Comparison of ENCODE assay signal across 15 mouse cellular contexts in the genomic region with DNA sequence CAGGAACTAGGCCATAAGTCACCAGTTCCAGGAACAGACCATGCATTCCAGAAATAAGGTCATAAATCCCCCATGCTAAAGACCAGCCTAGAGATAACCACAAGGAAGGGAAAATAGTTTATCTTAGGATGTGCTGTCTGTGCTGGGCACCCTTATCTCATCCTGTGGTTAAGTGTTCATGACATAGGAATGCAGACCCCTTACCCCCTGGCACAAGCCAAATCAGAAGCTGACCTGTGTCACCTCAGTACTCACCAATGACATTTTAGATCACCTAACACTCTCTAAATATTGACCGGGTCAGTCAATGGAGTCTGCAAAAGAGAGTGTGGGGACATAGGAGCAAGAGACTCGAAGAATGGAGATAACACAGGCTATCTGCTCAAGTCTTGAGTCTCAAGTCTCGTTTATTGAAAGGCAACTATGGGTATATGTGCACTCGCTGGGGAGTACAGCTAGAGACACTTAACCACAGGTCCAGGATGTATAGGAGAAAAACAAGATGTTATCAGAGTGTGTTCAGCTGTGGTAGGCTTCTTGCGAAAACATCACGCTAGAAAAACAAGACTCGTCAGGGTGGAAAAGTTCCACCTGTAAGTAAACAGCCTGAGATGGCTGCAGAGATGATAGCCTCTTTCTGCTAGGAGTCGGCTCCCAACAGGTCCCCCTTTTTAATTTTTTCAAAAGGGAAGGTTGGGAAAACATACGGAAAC. TPM values are rescaled to one million over a fixed set of nuclear protein-coding genes. Genes with fewer than 3 reads are reported as not detected.
DNase-seq lines count a peak whose midpoint lies in the region; ATAC-seq and TF ChIP-seq lines count a peak whose summit lies in the region.
"Had no signal": no experiment of that assay in that cellular context is flagged by ENCODE, and none has a peak within 500 bp of the region (broad histone marks: within the 10 kb centered on the region; RNA-seq: fewer than 3 reads in every experiment).

No protein-coding gene starts in this region.

- H3K9ac ChIP-seq in intestine, embryonic 16.5 days (ENCODE audit: low read depth, low read length): no peak overlapping the region
- H3K9ac ChIP-seq: embryonic facial prominence, embryonic 13.5 days; hindbrain, embryonic 14.5 days; lung, embryonic 15.5 days; midbrain, embryonic 15.5 days had no signal

- H3K9me3 ChIP-seq in G1E (replicated peaks): peaks cover 18% of the 10 kb centered on the region
- no peaks in the 10 kb centered on the region for H3K9me3 ChIP-seq in intestine, embryonic 16.5 days (ENCODE audit: control insufficient read depth, low read length)
- H3K9me3 ChIP-seq: lung, embryonic 15.5 days; midbrain, embryonic 15.5 days had no signal

- peak; percentile 22 for DNase-seq in kidney, adult 2 months
- no peak for DNase-seq in kidney, adult 8-10 months
- DNase-seq in G1E (ENCODE audit: low spot score): peak; percentile 47
- DNase-seq in thymus, postnatal 10 days (ENCODE audit: low spot score in 2 of 2): peak; percentile 58 to 63
- no peak for DNase-seq in adrenal gland, adult 8-10 months
- DNase-seq in left cerebral cortex, postnatal 36 days (ENCODE audit: low spot score in 2 of 2): no peak
- DNase-seq: adrenal gland, postnatal 10 days; cerebellum, adult 2 months had no signal

- ATAC-seq in G1E (ENCODE audit: extremely low read depth, insufficient number of reproducible peaks, low FRiP score, poor library complexity, severe bottlenecking): peak; percentile 73
- peak; percentile 59 for ATAC-seq in intestine, embryonic 16.5 days
- ATAC-seq: midbrain, embryonic 15.5 days had no signal

- H3K4me2 ChIP-seq in intestine, embryonic 16.5 days (ENCODE audit: low read depth, low read length): no peak overlapping the region
- H3K4me2 ChIP-seq: embryonic facial prominence, embryonic 13.5 days; hindbrain, embryonic 14.5 days; lung, embryonic 15.5 days; midbrain, embryonic 15.5 days had no signal

- H3K4me1 ChIP-seq in kidney, adult 2 months (ENCODE audit: control insufficient read depth, insufficient read depth, low read length): peaks cover 10% of the 10 kb centered on the region; the same call in 1 of the 2 replicates
- H3K4me1 ChIP-seq in G1E (ENCODE audit: insufficient read depth, low read depth, low read length): peaks cover 42% of the 10 kb centered on the region
- 0 out of 2 replicates have a peak, but pooled peaks cover 5% of the 10 kb centered on the region for H3K4me1 ChIP-seq in intestine, embryonic 16.5 days (ENCODE audit: control insufficient read depth, insufficient read depth, low read length)
- H3K4me1 ChIP-seq: embryonic facial prominence, embryonic 13.5 days; midbrain, embryonic 15.5 days had no signal

- intact Hi-C loops in left cerebral cortex, postnatal 36 days (cut with DNase I): no loop called here

- TF ChIP-seq POLR2A in kidney, adult 2 months (IDR thresholded peaks at IDR 0.05; ENCODE audit: low read depth, low read length): no peak

- WGBS in kidney, adult 2 months: 60% methylated on average over 9 of the region's 9 CpGs
- WGBS in intestine, embryonic 16.5 days: 59% methylated on average over 9 of the region's 9 CpGs

- TF ChIP-seq CTCF in kidney, adult 2 months (conservative IDR thresholded peaks at IDR 0.05; ENCODE audit: insufficient read depth, insufficient read length, low read depth, low read length): no peak
- no peak for TF ChIP-seq CTCF in G1E (IDR thresholded peaks at IDR 0.05; ENCODE audit: low read depth, low read length)

- no peak overlapping the region; the same call in 1 of the 2 replicates for H3K27ac ChIP-seq in kidney, adult 2 months (ENCODE audit: insufficient read depth, low read depth, low read length)
- no peak overlapping the region for H3K27ac ChIP-seq in intestine, embryonic 16.5 days (ENCODE audit: low read length)
- H3K27ac ChIP-seq: embryonic facial prominence, embryonic 13.5 days; hindbrain, embryonic 14.5 days; midbrain, embryonic 15.5 days had no signal

- no peaks in the 10 kb centered on the region for H3K27me3 ChIP-seq in kidney, adult 2 months (replicated peaks; ENCODE audit: control insufficient read depth, insufficient read depth, low read length)
- H3K27me3 ChIP-seq in G1E (ENCODE audit: insufficient read depth, low read length): no peaks in the 10 kb centered on the region
- no peaks in the 10 kb centered on the region for H3K27me3 ChIP-seq in intestine, embryonic 16.5 days (replicated peaks; ENCODE audit: control insufficient read depth, insufficient read depth, low read length)
- H3K27me3 ChIP-seq: embryonic facial prominence, embryonic 13.5 days; lung, embryonic 15.5 days; midbrain, embryonic 15.5 days had no signal

- H3K36me3 ChIP-seq in kidney, adult 2 months (ENCODE audit: control insufficient read depth, insufficient read depth, low read length): no peaks in the 10 kb centered on the region
- no peaks in the 10 kb centered on the region for H3K36me3 ChIP-seq in G1E (replicated peaks)
- no peaks in the 10 kb centered on the region for H3K36me3 ChIP-seq in intestine, embryonic 16.5 days (ENCODE audit: control insufficient read depth, insufficient read depth, low read length)
- H3K36me3 ChIP-seq: embryonic facial prominence, embryonic 13.5 days; lung, embryonic 15.5 days; midbrain, embryonic 15.5 days had no signal

- H3K4me3 ChIP-seq in kidney, adult 2 months (ENCODE audit: insufficient read depth, low read depth, low read length): no peak overlapping the region
- peak overlapping the region; percentile 23; the same call in 1 of the 2 replicates for H3K4me3 ChIP-seq in G1E (ENCODE audit: low read depth, low read length)
- no peak overlapping the region for H3K4me3 ChIP-seq in intestine, embryonic 16.5 days (ENCODE audit: low read length)
- H3K4me3 ChIP-seq: embryonic facial prominence, embryonic 13.5 days; lung, embryonic 15.5 days; midbrain, embryonic 15.5 days had no signal

RNA-seq across cellular contexts. Expression of gene Slfn2, which starts 14.7 kb away (rescaled TPM):
- 4.0 and 7.3 TPM in 2 replicates for polyA plus RNA-seq in kidney, adult 2 months (2012; rRNA removed)
- 2.3 and 3.8 TPM in 2 replicates for total RNA-seq in G1E (2014; fragmentation: Nextera tagmentation)
- 44.5 and 48.4 TPM in 2 replicates for total RNA-seq in G1E (2017)
- polyA plus RNA-seq in G1E (2012): 0.72 and 0.96 TPM in 2 replicates
- 6.1 and 6.9 TPM in 2 replicates for polyA plus RNA-seq in intestine, embryonic 16.5 days (2015; fragmentation: Nextera tagmentation; extraction: Ambion mirVana)
- 1 to 10 TPM; 4.8 to 7.0 (median 6.1) TPM for total RNA-seq in adrenal gland, adult 8-10 months (2022)
- total RNA-seq in left cerebral cortex, postnatal 36 days (2021): 1 to 10 TPM; 1.1 to 1.8 TPM

RNA-seq across cellular contexts. Expression of gene Slfn1, which starts 37.0 kb away (rescaled TPM):
- polyA plus RNA-seq in kidney, adult 2 months (2012; rRNA removed): 0.29 and 2.6 TPM in 2 replicates
- total RNA-seq in G1E (2014; fragmentation: Nextera tagmentation): not detected in 2 replicates
- total RNA-seq in G1E (2017): 0.17 and 0.22 TPM in 2 replicates
- polyA plus RNA-seq in G1E (2012): not detected in 2 replicates
- 0.58 and 0.70 TPM in 2 replicates for polyA plus RNA-seq in intestine, embryonic 16.5 days (2015; fragmentation: Nextera tagmentation; extraction: Ambion mirVana)
- under 1 TPM; 0.14 to 0.38 (median 0.24) TPM for total RNA-seq in adrenal gland, adult 8-10 months (2022)
- not detected for total RNA-seq in left cerebral cortex, postnatal 36 days (2021)
- total RNA-seq: layer of hippocampus, postnatal 25 days had no signal
- polyA plus RNA-seq: stomach, embryonic 14.5 days had no signal

RNA-seq across cellular contexts. Expression of gene Slfn8, which starts 59.0 kb away (rescaled TPM):
- polyA plus RNA-seq in kidney, adult 2 months (2012; rRNA removed): 0.37 and 1.3 TPM in 2 replicates
- 0.39 TPM in 1 of 2 replicates, not detected in the other for total RNA-seq in G1E (2014; fragmentation: Nextera tagmentation)
- total RNA-seq in G1E (2017): 0.06 and 0.16 TPM in 2 replicates
- not detected in 2 replicates for polyA plus RNA-seq in G1E (2012)
- polyA plus RNA-seq in intestine, embryonic 16.5 days (2015; fragmentation: Nextera tagmentation; extraction: Ambion mirVana): 0.53 and 0.59 TPM in 2 replicates
- total RNA-seq in adrenal gland, adult 8-10 months (2022): 1 to 10 TPM; 1.9 to 5.4 (median 3.5) TPM
- under 1 TPM; 0.34 to 0.39 TPM for total RNA-seq in left cerebral cortex, postnatal 36 days (2021)

Comparison
In these comparisons a context has a peak if more than half of its experiments do, and no peak if none do; other contexts are left out.
1. DNase-seq: peak in kidney, adult 2 months (single experiment), G1E (single experiment) and thymus, postnatal 10 days (2 of 2); none in kidney, adult 8-10 months (0 of 2), adrenal gland, adult 8-10 months (single experiment) and left cerebral cortex, postnatal 36 days (0 of 2).